Mouse (Mus musculus) layer of hippocampus, adult 18-20 months (tissue): Measurements from ENCODE around the gene Pex11a. TPM values are rescaled to one million over a fixed set of nuclear protein-coding genes. Genes with fewer than 3 reads are reported as not detected.

Experiments
- DNase-seq, 2 experiments: peaks; one replicate each; pipeline ENCODE4 v3.0.0; 2022; ENCODE audit warnings: low spot score in 2 of 2
- total RNA-seq, 2 experiments: library from RNA; stranded (reverse); gene quantifications; 2 replicates each; pipeline ENCODE4 v1.2.3; 2021

Pex11a gene
- total RNA-seq, 2 experiments from 2014 or later, result 12.0 to 14.4 TPM

DNA sequence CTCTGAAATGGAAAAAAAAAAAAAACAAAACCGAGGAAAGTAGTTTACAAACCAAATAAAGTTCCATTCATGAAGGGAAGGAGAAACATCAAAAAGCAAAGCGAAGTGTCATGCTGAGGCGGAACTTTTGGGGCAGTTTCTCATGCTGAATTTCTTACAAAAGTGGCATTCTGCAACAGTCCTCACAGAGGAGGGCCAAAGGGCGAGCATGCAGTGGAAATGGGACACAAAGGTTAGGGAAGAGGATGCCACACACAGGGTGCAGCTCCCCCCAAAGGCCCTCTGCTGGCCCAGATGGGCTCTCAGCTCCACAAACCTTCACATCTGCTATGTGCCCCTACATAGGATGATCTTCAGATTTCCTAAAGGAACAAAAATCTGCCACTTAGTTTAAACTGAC, 2.7 kb downstream of the Pex11a start:
- DNase-seq, result no peak

DNA sequence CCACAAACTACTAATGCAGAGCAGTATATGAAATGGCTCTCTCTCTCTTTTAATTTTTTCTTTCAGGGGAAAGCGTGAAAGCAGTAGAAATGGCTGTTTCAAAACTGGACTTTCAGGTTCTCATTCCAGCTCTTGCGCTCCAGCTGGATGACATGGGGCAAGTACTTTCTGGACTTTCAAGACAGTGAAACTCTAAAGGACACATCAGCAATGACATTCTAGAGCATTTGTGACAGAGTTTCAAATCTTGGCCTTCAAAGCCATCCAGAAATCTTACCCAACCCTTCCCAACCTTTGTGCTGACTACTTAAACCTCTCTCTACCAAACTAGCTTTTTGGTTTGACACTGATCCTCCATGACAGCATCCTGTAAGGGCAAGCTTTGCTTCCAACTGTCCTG, 4.0 kb downstream of the Pex11a start:
- DNase-seq, result no peak

DNA sequence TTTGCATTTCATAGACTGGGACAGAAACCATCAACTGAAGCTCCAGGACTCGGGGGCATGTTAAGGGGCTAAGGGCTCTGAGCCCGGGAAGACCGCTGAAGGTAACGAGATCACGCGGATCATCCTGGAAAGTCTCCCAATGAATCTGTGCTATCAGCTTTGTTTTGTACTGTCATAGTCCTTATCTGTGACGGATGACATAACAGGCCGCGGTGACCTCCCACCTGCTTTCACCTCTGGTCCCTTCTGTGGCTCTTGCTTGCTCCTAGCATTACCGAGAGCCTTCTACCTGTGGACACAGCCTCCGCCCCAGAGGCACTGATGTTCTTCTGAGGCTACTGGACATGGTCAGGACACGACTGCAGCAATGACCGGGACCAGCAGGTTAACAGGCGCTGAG, 6.4 kb downstream of the Pex11a start:
- no peak for DNase-seq

DNA sequence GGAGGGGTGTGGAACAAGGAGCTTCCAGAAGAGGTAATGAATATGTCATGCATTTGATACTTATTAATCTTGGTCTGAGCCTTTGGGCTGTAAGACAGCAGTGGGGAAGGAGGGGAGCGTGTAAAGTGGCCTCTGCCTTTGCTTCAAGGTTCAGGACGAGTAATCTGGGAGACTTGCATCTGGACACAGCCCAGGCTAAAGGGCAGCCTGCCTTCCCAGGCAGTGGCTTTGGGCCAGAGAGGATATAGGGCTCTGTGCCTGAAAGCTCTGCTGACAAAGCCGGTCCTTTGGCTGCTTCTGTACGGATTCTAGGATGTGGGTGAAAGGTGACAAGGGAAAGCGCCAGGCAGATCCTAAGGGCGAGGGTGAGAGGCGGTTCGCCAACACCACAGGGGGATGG, 8.4 kb downstream of the Pex11a start:
- no peak for DNase-seq

DNA sequence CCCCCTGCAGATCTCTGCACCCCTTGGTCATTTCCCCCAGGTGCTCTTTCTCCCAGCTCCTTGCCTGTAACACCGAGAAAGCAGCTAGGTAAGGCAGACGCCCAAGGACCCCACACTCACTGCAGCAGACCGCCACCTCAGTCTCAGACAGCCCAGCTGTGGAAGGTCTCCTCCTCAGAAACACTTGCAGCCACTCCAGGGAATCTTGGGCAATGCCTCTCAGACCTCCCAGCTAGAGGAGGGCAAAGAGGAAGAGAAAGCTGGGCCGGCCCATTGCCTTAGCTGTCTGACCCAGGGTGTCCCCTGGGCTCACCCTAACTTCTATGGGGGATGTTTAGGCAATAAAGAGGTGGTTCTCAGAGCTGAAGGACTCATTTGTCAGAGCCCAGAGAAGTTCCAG, 10.3 kb downstream of the Pex11a start, which contains the start of gene Plin1:
TSS of gene Plin1 (minus strand) at position 282 of the 400 bp plus-strand sequence.
- no peak for DNase-seq

DNA sequence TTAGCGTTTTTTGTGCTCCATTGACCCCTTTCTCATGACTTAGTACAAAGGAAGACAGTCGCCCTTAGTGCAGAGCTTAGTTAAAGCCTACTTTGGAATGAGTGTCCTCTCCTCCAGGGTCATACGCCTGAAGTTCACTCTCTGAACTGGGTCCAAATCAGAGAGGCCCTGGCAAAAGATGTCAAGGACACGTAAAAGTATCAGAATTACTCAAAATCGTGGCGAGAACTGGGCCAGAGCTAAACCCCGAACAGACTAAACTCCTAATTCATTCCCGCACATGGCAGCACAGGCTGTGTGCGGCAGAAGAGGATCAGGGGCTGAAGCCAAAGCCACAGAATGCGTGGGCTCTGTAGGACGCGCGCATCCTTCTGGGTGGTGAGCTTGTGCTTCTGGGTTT, 11.5 kb downstream of the Pex11a start:
- no peak for DNase-seq

DNA sequence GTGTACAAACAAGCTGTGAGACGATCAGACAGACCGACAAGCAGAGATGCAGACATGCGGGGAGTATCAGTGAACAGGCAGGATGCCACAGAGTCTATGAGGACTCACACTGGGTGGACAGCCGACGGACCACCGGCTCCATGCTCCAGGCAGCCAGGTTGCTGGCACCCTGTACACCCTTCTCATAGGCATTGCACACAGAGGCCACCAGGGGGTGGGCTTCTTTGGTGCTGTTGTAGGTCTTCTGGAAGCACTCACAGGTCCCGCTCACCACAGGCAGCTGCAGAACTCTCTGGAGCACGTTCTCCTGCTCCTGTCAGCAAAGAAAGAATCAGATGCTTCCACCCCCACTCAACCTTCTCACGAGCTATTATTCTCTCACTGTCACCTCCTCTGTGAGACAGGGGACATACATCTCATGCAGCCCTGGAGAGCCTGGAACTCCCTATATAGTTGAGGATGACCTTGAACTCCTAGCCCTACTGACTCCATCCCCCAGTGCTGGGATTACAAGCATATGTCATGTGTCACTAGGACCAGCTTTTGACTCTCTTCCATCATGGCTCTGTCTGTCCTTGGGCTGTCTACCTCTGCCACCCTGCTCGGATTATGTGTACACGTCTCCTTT, 13.1 kb downstream of the Pex11a start:
- no peak for DNase-seq

DNA sequence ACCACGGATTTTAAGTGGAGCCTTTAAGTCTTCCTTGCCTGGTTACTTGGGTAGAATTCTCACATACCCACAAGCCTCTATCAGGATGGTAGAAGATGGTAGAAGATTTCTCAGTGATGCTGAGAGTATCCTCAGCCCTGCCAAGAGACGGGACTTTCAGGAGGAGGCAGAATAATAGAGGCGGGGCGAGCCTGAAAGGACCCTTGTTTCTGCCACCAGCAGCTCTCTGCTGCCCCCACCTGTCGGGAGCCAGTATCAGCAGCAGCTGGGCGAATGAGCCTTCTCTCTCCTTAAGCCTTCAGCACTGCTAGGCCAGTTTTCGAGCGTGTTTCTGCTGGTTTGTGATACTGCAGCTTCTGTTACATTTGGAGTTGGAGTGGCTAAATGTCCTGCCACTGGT, 13.8 kb downstream of the Pex11a start:
- peak; percentile 47 to 77 for DNase-seq

DNA sequence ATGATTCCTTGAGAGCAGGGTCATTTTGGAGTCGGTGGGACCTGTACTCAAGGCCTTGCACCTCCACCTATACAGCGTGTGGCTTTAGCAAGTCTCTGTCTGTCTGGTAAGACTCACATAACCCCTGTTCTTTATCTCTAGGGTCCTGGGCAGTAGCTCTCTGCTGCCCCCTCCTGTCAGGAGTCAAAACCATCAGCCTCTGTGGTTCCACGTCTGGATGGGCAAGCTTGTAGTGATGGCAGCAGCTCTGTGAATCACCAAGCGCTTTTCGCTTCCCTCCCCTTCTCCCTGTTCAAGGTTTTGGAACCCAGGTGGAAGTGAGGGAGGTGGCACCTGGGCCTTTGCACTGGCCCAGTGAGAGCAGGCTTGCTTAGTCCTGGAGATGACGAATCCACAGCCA, 14.7 kb downstream of the Pex11a start:
- DNase-seq, result peak in 1 of 2 experiments; percentile 69

DNA sequence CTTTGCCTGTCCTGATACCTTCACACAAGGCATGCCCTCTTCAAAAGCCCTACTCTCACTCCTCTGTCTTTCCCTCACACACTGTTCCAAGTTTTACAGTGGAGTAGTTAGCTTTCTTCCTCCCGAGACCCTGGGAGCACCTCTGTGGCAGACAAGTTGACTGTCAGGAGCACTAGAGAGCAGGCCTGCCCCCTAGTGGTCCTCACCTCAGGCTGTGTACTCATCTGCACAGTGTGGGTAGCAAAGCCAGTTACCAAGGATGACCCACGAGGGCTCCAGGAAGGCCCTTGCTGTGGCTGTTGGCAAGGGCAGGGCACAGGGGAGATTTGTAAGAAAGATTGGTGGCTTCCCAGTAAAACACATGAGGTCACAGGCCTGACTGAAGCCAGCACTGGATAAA, 15.8 kb downstream of the Pex11a start:
- peak in 1 of 2 experiments; percentile 67 for DNase-seq

DNA sequence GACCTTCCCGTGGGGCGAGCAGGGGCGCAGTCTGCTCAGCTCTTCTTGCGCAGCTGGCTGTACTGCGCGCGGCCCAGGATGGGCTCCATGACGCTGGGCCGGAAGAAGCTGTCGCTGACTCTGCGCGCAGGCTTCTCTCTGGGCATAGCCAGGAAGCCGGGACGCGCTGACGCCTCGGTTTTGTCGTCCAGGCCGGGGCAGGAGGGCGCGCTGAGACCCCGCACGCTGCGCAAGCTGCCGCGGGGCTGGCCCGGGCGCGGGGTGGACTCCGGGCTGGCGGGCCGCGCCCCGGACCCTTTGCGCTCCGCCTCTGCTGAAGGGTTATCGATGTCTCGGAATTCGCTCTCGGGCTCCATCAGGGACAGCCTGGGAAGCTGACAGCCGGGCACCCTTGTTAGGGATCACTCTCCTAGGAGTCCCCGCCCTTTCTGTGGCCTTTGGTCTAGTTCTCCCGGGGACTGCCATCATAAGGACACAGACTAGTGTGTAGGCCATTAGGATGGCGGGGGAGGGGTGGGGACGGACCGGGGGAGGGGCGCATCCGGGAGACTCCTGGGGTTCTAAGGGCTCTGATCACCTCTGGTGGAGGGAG, 21.4 kb downstream of the Pex11a start:
- peak in 1 of 2 experiments; percentile 33 for DNase-seq

DNA sequence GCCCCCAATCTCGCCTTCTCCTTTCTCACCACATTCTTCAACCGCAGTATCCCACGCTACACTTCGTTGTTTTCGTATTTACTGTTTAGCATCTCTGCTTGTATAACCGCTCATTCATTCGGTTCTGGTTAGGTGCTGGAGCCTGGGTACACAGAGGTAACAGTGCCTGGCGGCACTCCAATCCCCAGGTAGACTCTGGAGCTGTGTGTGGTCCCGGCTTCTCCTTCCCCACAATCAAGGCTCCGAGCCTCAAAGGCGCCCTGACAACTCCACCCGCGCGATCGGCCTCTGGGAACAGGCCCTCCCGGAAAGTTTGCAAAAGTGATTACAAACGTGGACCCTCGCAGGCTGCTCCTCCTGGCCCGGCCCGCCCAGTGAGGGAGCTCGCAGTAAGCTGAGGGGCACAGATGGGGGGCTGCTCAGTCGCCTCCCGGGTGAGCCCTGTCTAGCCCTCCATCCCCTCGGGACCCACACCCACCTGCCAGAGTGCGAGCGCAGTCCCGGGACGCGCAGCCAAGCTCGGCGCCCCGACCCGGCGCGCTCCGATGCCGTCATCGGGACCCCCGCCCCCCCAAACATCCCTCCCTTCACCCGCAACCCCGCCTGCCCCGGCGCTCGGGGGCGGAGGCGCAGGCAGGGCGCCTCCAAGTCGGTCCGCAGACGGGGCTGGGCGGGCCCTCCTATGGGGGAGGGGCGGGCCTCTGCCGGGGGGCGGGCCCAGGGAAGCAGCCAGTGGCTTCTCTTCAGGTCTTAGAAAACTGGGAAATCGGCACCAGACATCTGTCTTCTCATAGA, 27.5 kb downstream of the Pex11a start, which contains the start of gene Kif7:
TSS of gene Kif7 (minus strand) at position 534 of the 795 bp plus-strand sequence.
- DNase-seq, result peak in 1 of 2 experiments; percentile 32

DNA sequence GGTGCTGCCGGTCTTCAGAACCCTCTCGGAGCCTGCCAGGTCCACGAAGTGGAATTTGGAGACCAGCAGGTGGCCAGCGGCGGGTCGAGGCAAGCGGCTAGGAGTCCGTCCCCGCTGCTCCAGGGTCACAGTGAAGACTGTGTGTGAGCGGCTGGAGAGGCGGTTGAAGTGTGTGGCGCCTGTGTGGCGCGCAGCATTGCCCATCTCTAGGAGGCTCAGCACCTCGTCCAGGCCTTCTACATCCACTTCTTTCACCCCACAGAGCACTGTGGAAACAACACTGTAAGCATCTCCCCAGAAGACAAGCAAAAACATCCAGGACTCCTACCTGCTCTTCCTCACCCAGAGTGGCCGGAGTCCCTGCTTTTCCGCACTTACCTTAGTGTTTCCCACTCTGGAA, 32.1 kb downstream of the Pex11a start:
- no peak for DNase-seq

DNA sequence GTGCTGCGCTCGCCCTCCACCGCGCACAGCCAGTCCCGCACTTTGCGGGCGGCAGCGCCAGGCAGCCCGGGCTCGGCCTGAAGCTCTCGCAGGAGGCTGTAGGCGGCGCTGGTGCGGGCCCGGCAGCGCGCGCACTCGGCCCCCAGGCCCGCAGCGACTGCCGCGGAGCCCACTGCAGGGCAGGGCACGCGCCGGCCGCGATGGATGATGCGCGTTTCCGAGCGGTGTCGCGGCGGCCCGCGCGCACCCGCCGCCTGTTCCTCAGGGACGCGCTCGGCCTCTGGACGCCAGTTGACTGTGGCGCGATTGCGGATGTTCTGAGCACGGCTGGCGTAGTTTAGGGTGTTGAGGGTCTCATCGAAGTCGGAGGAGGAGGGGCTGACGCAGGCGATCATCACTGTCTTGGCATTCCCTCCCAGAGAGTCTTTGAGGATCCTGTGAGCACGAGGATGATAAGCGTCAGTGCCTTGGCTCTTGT, 32.8 kb downstream of the Pex11a start:
- peak; percentile 37 to 63 for DNase-seq

DNA sequence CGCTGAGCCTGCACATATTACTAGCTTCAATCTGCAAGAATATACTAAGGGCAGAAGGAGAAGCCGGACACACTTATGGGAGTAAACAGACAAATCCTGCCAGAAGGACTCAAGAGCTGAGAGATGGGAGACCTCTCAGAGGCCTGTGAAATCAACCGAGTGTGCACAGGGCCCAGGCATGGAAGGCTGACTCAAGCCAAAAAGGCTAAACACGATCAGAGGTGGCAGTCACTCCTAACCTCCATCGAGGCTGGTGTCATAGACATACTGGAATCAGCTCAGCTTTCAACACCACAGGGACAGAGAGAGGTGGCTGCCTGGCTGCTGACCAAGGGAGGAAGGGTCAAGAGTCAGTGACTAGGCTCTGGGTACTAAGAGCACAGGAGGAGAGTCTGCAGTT, 37.7 kb downstream of the Pex11a start:
- DNase-seq, result no peak

DNA sequence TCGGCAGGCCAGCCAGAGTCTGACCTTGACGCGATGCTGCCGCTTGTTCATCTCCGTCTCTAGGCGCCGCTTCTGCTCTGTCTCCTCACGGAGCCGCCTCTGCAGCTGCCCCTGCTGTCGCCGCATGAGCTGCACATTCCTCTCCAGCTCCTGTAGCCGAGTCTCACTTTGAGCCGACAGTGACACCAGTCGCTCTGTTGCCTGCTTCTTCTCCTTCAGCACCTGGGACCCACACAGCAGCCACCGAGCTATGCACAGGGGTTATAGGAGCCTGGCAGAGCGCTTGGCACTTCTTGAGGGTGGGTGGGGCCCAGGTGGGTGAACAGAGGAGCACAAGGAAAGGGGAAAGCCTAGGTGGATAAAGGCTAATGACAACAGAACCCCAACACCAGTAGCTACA, 40.2 kb downstream of the Pex11a start:
- peak in 1 of 2 experiments; percentile 36 for DNase-seq

DNA sequence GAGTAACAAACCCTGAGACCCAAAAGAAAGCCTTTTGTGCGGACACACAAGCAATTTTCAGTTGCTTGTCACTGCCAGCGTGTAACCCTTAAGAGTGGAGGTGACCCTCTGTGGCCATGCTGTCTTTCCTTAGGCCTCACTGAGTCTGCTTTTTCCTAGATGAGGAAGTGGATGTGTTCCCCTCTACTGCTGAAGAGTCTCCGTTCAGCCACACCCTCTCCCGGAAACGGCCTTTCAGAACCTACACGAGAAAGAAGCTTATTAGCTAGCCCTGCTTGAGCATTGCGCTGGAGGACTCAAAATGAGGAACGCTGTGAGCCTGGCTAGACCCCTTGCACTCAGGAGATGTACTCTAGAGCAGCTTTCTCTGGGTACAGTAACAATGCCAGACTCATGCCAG, 46.4 kb downstream of the Pex11a start:
- no peak for DNase-seq

Other genes starting within 250 kb of the Pex11a start
- gene Rhcg, start 125.5 kb downstream of the Pex11a start, total RNA-seq, result 1 to 10 TPM in 1 of 2 experiments, under 1 TPM in 1; 0.82 to 1.8 TPM
- gene Ticrr, start 82.9 kb downstream of the Pex11a start, total RNA-seq, result not detected
- 1 to 10 TPM; 1.5 TPM for gene Kif7, start 27.4 kb downstream of the Pex11a start, total RNA-seq
- gene Plin1, start 10.2 kb downstream of the Pex11a start, total RNA-seq, result under 1 TPM in 1 of 2 experiments, not detected in 1; 0.37 TPM
- under 1 TPM; 0.23 to 0.40 TPM for gene Wdr93, start within 50 bp of the Pex11a start, total RNA-seq
- gene Mesp1, start 50.7 kb upstream of the Pex11a start, total RNA-seq, result under 1 TPM; 0.36 to 0.42 TPM
- gene Mesp2, start 67.6 kb upstream of the Pex11a start, total RNA-seq, result 1 to 10 TPM; 1.5 to 2.0 TPM
- 1 to 10 TPM; 1.3 to 2.1 TPM for gene Anpep, start 117.9 kb upstream of the Pex11a start, total RNA-seq
- 10 to 100 TPM; 46.1 to 47.9 TPM for gene Ap3s2, start 177.5 kb upstream of the Pex11a start, total RNA-seq
- 10 to 100 TPM; 14.3 to 14.5 TPM for gene Arpin, start 192.2 kb upstream of the Pex11a start, total RNA-seq